Mouse (Mus musculus) stomach, postnatal 0 days (tissue): ENCODE measurements around the gene Trp53rkb.

ENCODE experiments used
- CTCF ChIP-seq: IDR thresholded peaks from 2 replicates; pipeline ENCODE4 v1.5.1; 2016; ENCODE audit warnings: antibody characterized with exemption, low read depth, mild to moderate bottlenecking, moderate library complexity
- EP300 ChIP-seq: optimal IDR thresholded peaks from 2 replicates; pipeline ENCODE3; 2016; ENCODE audit warnings: antibody characterized with exemption

- TF ChIP-seq CTCF, result no peak
- no peak for TF ChIP-seq EP300
Observed at GRCm38 (mm10) chr2:166828306-166828705, 36.0 kb downstream of the Trp53rkb start.
